Mouse (Mus musculus): Measurements from ENCODE around the gene Akt2.

- TF ChIP-seq POLR2A (IDR thresholded peaks at IDR 0.05; ENCODE audit: control insufficient read depth in 1 of 2, insufficient read depth in 1 of 2, low read depth in 1 of 2, low read length in 2 of 2, poor library complexity in 1 of 2) = peak; percentile 41 to 71; a peak in 3 of 4 replicates
- no peak for TF ChIP-seq EP300 (IDR thresholded peaks at IDR 0.05; ENCODE audit: low read depth in 1 of 2, low read length in 2 of 2)
- TF ChIP-seq CTCF (IDR thresholded peaks at IDR 0.05 in 2 of 3, conservative IDR thresholded peaks at IDR 0.05 in 1 of 3; ENCODE audit: control insufficient read depth in 1 of 3, insufficient read depth in 1 of 3, low read depth in 2 of 3, low read length in 3 of 3, poor library complexity in 1 of 3, severe bottlenecking in 1 of 3) = no peak
- peak; percentile 24; the same call in 1 of the 2 replicates for TF ChIP-seq POLR2AphosphoS2 (IDR thresholded peaks at IDR 0.05; ENCODE audit: low read length)
- TF ChIP-seq UBTF (IDR thresholded peaks at IDR 0.05; ENCODE audit: borderline replicate concordance, insufficient read depth, low read depth, low read length) = no peak
- TF ChIP-seq ZKSCAN1 (IDR thresholded peaks at IDR 0.05; ENCODE audit: low read depth, low read length) = no peak
- no peak for TF ChIP-seq RCOR1 (IDR thresholded peaks at IDR 0.05; ENCODE audit: low read depth, low read length)
- TF ChIP-seq MAFK (IDR thresholded peaks at IDR 0.05; ENCODE audit: borderline replicate concordance, low read depth, low read length) = no peak
- no peak for TF ChIP-seq RAD21 (IDR thresholded peaks at IDR 0.05; ENCODE audit: low read depth, low read length)
- no peak for TF ChIP-seq ELF1 (IDR thresholded peaks at IDR 0.05; ENCODE audit: low read depth, low read length)
- no peak for TF ChIP-seq MEF2A (IDR thresholded peaks at IDR 0.05; ENCODE audit: extremely low read depth, insufficient replicate concordance, low read depth, low read length, poor library complexity, severe bottlenecking)
- no peak for TF ChIP-seq ETS1 (IDR thresholded peaks at IDR 0.05; ENCODE audit: low read depth, low read length)
Observed at GRCm38 (mm10) chr7:27542392-27543033, 48.8 kb upstream of the Akt2 start.
